Mouse (Mus musculus): ENCODE results near the gene Lpcat3. TPM values are rescaled to one million over a fixed set of nuclear protein-coding genes. Genes with fewer than 3 reads are reported as not detected.

Lpcat3 gene
- polyA plus RNA-seq, 1 experiment from 2014 or later, result 61.4 TPM

GRCm38 (mm10) chr6:124728621-124729020 is 65.8 kb downstream of the Lpcat3 start:
- Histone ChIP-seq H3K4me3 (ENCODE audit: inconsistent target) (no peak overlapping the region), H3K27ac (peak overlapping the region; percentile 98; the same call in 1 of the 2 replicates), H3K79me2 (ENCODE audit: inconsistent target) (peaks cover 90% of the 10 kb centered on the region), H3K36me3 (ENCODE audit: inconsistent target) (peaks cover 51% of the 10 kb centered on the region)
- WGBS (ENCODE audit: missing documents), result 89% methylated on average over 8 of the region's 10 CpGs

GRCm38 (mm10) chr6:124729850-124730705 is 67.3 kb downstream of the Lpcat3 start:
- peaks cover 39% of the 10 kb centered on the region for H3K36me3 ChIP-seq (ENCODE audit: inconsistent target)
- H3K27ac ChIP-seq, result peak overlapping the region; percentile 98
- H3K79me2 ChIP-seq (ENCODE audit: inconsistent target), result peaks cover 80% of the 10 kb centered on the region
- 6% methylated on average over 8 of the region's 8 CpGs for WGBS (ENCODE audit: missing documents)
- H3K4me3 ChIP-seq (ENCODE audit: inconsistent target), result peak overlapping the region; percentile 18; the same call in 1 of the 2 replicates

GRCm38 (mm10) chr6:124731038-124731437 is 68.2 kb downstream of the Lpcat3 start:
- Histone ChIP-seq H3K4me3 (ENCODE audit: inconsistent target) (peak overlapping the region; percentile 98), H3K27ac (peak overlapping the region; percentile 98)
- WGBS (ENCODE audit: missing documents), result 76% methylated on average over 7 of the region's 7 CpGs

GRCm38 (mm10) chr6:124732476-124733370 is 69.9 kb downstream of the Lpcat3 start:
- Histone ChIP-seq H3K79me2 (ENCODE audit: inconsistent target) (peaks cover 54% of the 10 kb centered on the region), H3K36me3 (ENCODE audit: inconsistent target) (peaks cover 19% of the 10 kb centered on the region), H3K4me3 (ENCODE audit: inconsistent target) (peak overlapping the region; percentile 98), H3K27ac (peak overlapping the region; percentile 98)
- WGBS (ENCODE audit: missing documents), result under 1% methylated on average over 18 of the region's 19 CpGs

More at GRCm38 (mm10) chr6:124731038-124731437, 68.2 kb downstream of the Lpcat3 start:
- peaks cover 32% of the 10 kb centered on the region for H3K36me3 ChIP-seq (ENCODE audit: inconsistent target)
- H3K79me2 ChIP-seq (ENCODE audit: inconsistent target), result peaks cover 70% of the 10 kb centered on the region

GRCm38 (mm10) chr6:124734417-124734816 is 71.6 kb downstream of the Lpcat3 start:
- H3K4me3 ChIP-seq (ENCODE audit: inconsistent target), result no peak overlapping the region
- peaks cover 7% of the 10 kb centered on the region; the same call in 1 of the 2 replicates for H3K36me3 ChIP-seq (ENCODE audit: inconsistent target)
- no peak overlapping the region for H3K27ac ChIP-seq
- peaks cover 43% of the 10 kb centered on the region for H3K79me2 ChIP-seq (ENCODE audit: inconsistent target)
- WGBS (ENCODE audit: missing documents), result 80% methylated on average over 3 of the region's 3 CpGs

GRCm38 (mm10) chr6:124737040-124737439 is 74.2 kb downstream of the Lpcat3 start:
- Histone ChIP-seq H3K79me2 (ENCODE audit: inconsistent target) (peaks cover 26% of the 10 kb centered on the region), H3K4me3 (ENCODE audit: inconsistent target) (no peak overlapping the region), H3K27ac (no peak overlapping the region), H3K36me3 (ENCODE audit: inconsistent target) (no peaks in the 10 kb centered on the region)
- WGBS (ENCODE audit: missing documents), result 89% methylated on average over 11 of the region's 11 CpGs

GRCm38 (mm10) chr6:124738511-124739023 is 75.7 kb downstream of the Lpcat3 start, which contains the start of gene Ptpn6:
TSS of gene Ptpn6 (minus strand) at chr6:124738714.
- peak within 1 kb of the TSS; percentile 94 for H3K27ac ChIP-seq
- 26% methylated on average over 15 of the region's 15 CpGs for WGBS (ENCODE audit: missing documents)
- peak within 1 kb of the TSS; percentile 21 for H3K4me3 ChIP-seq (ENCODE audit: inconsistent target)
- no peaks in the 10 kb centered on the region for H3K36me3 ChIP-seq (ENCODE audit: inconsistent target)
- peaks cover 11% of the 10 kb centered on the region; the same call in 1 of the 2 replicates for H3K79me2 ChIP-seq (ENCODE audit: inconsistent target)

- peaks cover 9% of the 10 kb centered on the region; the same call in 1 of the 2 replicates for H3K79me2 ChIP-seq (ENCODE audit: inconsistent target)
- H3K36me3 ChIP-seq (ENCODE audit: inconsistent target), result no peaks in the 10 kb centered on the region
- peak overlapping the region; percentile 94 for H3K27ac ChIP-seq
- H3K4me3 ChIP-seq (ENCODE audit: inconsistent target), result no peak overlapping the region
- WGBS (ENCODE audit: missing documents), result 93% methylated on average over 10 of the region's 10 CpGs
Observed at GRCm38 (mm10) chr6:124739231-124739796, 76.5 kb downstream of the Lpcat3 start.

GRCm38 (mm10) chr6:124740211-124740887 is 77.5 kb downstream of the Lpcat3 start:
- H3K4me3 ChIP-seq (ENCODE audit: inconsistent target), result peak overlapping the region; percentile 62
- under 1% methylated on average over 29 of the region's 29 CpGs for WGBS (ENCODE audit: missing documents)
- no peaks in the 10 kb centered on the region for H3K36me3 ChIP-seq (ENCODE audit: inconsistent target)
- peaks cover 9% of the 10 kb centered on the region; the same call in 1 of the 2 replicates for H3K79me2 ChIP-seq (ENCODE audit: inconsistent target)
- H3K27ac ChIP-seq, result peak overlapping the region; percentile 94

GRCm38 (mm10) chr6:124740888-124741761 is 78.3 kb downstream of the Lpcat3 start, which contains the start of gene Grcc10:
TSS of gene Grcc10 (minus strand) at chr6:124741374.
- peak within 1 kb of the TSS; percentile 94 for H3K27ac ChIP-seq
- 1% methylated on average over 41 of the region's 41 CpGs for WGBS (ENCODE audit: missing documents)
- no peaks in the 10 kb centered on the region for H3K36me3 ChIP-seq (ENCODE audit: inconsistent target)
- peaks cover 9% of the 10 kb centered on the region; the same call in 1 of the 2 replicates for H3K79me2 ChIP-seq (ENCODE audit: inconsistent target)
- peak within 1 kb of the TSS; percentile 62 for H3K4me3 ChIP-seq (ENCODE audit: inconsistent target)

- Histone ChIP-seq H3K36me3 (ENCODE audit: inconsistent target) (no peaks in the 10 kb centered on the region), H3K4me3 (ENCODE audit: inconsistent target) (peak overlapping the region; percentile 62; the same call in 1 of the 2 replicates), H3K27ac (peak overlapping the region; percentile 94), H3K79me2 (ENCODE audit: inconsistent target) (peaks cover 9% of the 10 kb centered on the region; the same call in 1 of the 2 replicates)
- WGBS (ENCODE audit: missing documents), result 83% methylated on average over 3 of the region's 3 CpGs
Observed at GRCm38 (mm10) chr6:124741842-124742241, 79.0 kb downstream of the Lpcat3 start.

GRCm38 (mm10) chr6:124742839-124743514 is 80.2 kb downstream of the Lpcat3 start:
- no peak overlapping the region for H3K27ac ChIP-seq
- H3K79me2 ChIP-seq (ENCODE audit: inconsistent target), result peaks cover 9% of the 10 kb centered on the region; the same call in 1 of the 2 replicates
- H3K36me3 ChIP-seq (ENCODE audit: inconsistent target), result no peaks in the 10 kb centered on the region
- no peak overlapping the region for H3K4me3 ChIP-seq (ENCODE audit: inconsistent target)
- WGBS (ENCODE audit: missing documents), result 94% methylated on average over 13 of the region's 15 CpGs
